Mouse (Mus musculus): ENCODE results near the gene Trmt13. TPM values are rescaled to one million over a fixed set of nuclear protein-coding genes. Genes with fewer than 3 reads are reported as not detected.
A peak's percentile ranks its signal among the peaks of the same experiment; 100 is the strongest.
"Not testable (repeated sequence)": the region's sequence is repeated elsewhere in the genome, so short reads cannot be mapped to it uniquely, and the experiment has no call there.

Gene Trmt13
- total RNA-seq, 4 experiments from 2014 or later, result 18.4 to 26.2 (median 20.4) TPM

DNA sequence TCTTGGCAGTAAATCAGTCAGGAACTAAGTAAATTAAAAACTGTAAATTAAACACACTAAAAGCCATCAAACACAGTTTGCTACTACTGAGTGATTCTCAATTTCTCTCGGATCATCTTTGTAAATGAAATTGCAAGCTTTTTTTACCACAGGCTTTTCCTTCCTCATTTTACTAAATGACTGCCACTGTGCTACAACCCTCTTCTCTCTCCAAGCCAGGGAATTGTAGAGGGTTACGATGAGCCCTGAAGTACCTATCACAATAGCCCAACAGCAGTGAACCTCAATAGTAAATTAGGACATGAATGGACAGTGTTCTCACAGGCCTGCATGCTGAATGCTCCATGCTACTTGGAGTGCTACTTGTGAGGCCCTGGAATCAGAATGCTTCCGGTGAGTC lies 19.7 kb upstream of the Trmt13 start:
- no peak for DNase-seq (ENCODE audit: low spot score in 2 of 2)

GRCm38 (mm10) chr3:116632971-116633370 lies 18.6 kb upstream of the Trmt13 start:
- DNase-seq (ENCODE audit: low spot score in 2 of 2), result no peak

GRCm38 (mm10) chr3:116631459-116631858 lies 17.1 kb upstream of the Trmt13 start:
- no peak for DNase-seq (ENCODE audit: low spot score in 2 of 2)

- no peak for DNase-seq (ENCODE audit: low spot score in 2 of 2)
Measured at GRCm38 (mm10) chr3:116622641-116623040, 8.3 kb upstream of the Trmt13 start.

DNA sequence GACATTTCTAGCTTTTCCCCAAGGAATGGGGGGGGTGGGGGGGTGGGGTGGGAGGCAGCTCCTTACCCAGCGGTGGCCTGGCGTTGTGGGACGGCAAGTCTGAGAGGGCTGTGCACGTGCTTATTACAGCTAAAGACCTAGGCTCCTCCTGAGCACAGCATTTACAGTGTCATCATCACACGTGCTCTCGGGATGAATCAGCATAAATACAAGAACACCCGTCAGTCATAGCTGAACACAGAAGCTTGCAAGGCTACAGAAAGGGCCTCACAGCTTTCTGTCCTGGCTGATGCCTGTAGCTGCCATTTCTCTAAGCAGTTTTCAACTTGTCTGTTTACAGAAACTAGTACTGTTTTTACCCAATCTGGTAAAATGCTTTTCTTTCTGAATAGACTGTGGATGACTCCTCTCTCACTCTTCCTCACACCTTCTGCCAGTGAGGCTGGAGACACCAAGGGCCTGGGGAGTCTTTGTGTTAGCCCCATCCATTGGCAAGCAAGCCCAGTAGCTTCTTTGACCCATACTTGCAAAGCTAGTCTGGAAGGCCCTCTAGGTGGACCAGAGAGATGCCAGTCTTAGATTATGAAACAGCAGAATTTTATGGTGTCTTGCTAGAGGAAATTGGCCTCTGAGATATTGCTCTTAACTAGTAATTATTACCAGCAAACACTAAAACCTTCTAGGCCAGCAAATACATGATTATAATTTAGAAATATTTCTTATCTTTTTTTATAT lies 6.4 kb upstream of the Trmt13 start:
- DNase-seq (ENCODE audit: low spot score in 2 of 2), result no peak

GRCm38 (mm10) chr3:116618855-116619254 lies 4.5 kb upstream of the Trmt13 start:
- no peak for DNase-seq (ENCODE audit: low spot score in 2 of 2)

DNA sequence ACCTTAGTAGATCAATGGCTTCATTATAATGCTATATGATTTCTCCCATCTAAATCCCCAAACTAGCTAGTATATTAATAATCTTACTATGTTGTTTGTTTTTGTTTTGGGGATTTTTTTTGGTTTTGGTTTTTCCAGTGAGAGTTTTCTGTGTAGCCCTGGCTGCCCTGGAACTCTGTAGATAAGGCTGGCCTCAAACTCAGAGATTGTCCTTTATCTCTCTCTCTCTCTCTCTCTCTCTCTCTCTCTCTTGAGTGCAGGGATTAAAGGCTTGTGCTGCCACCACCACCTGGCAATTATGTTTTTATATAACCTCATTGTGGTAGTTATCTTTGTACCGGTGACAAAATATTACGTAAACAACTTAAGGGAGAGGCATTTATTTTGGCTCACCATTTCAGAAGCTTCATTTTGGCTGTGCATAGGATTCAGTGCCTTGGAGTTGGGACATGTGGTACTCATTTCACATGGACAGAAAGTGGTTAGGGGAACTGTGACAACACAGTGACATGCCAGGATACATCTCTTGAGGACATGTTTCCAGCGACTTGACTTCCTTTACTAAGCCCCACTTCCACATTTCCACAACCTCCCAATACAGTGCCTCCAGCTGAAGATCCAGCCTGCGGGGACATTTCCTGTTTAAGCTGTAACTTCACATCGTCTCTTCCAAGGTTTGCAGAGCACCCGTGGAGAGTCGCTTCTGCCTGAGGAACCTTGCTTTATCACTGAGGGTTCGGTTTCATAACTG lies 1.1 kb upstream of the Trmt13 start:
- no peak for DNase-seq (ENCODE audit: low spot score in 2 of 2)

DNA sequence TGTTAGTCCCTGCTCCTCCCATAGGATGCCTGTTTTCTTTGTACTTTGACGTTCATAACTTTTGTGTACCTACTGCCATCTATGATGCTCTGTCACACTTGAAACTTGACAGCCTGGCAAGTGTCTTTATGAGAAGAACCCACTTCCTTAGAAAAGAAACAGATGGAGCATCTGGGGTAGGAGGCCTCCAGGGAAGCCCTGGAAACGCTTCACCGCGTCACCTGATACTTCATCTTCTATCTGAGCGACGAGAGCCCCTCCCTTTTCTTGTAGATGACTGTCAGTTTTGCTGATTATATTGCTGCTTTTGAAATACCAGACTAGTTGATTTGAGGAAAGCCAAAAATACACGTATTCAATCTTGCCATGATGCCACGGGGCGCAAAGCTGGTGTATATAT lies 9.8 kb downstream of the Trmt13 start:
- DNase-seq (ENCODE audit: low spot score in 2 of 2), result no peak

GRCm38 (mm10) chr3:116601781-116602180 lies 12.6 kb downstream of the Trmt13 start:
- DNase-seq (ENCODE audit: low spot score in 2 of 2), result no peak

- DNase-seq (ENCODE audit: low spot score in 2 of 2), result no peak
Measured at GRCm38 (mm10) chr3:116601005-116601404, 13.4 kb downstream of the Trmt13 start.

- DNase-seq (ENCODE audit: low spot score in 2 of 2), result no peak
Measured at GRCm38 (mm10) chr3:116599705-116600104, 14.7 kb downstream of the Trmt13 start.

DNA sequence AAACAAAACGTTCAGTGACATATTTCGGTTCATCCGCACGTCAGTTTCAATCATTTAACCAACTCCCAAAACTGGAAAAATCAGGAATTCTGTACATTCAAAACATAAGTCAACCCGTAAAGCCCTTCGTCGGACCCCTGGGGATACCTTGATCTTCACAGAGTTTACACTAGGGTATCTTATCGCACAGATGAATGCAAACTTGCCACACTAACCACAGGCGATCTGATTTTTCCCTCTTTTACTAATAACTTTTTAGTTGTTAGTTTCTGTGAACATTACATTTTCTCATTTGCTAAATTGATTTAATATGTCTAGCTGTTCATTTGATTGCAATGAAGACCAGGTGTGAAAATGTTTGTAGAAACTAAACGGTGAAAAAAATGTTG lies 18.8 kb downstream of the Trmt13 start:
- no peak for DNase-seq (ENCODE audit: low spot score in 2 of 2)

DNA sequence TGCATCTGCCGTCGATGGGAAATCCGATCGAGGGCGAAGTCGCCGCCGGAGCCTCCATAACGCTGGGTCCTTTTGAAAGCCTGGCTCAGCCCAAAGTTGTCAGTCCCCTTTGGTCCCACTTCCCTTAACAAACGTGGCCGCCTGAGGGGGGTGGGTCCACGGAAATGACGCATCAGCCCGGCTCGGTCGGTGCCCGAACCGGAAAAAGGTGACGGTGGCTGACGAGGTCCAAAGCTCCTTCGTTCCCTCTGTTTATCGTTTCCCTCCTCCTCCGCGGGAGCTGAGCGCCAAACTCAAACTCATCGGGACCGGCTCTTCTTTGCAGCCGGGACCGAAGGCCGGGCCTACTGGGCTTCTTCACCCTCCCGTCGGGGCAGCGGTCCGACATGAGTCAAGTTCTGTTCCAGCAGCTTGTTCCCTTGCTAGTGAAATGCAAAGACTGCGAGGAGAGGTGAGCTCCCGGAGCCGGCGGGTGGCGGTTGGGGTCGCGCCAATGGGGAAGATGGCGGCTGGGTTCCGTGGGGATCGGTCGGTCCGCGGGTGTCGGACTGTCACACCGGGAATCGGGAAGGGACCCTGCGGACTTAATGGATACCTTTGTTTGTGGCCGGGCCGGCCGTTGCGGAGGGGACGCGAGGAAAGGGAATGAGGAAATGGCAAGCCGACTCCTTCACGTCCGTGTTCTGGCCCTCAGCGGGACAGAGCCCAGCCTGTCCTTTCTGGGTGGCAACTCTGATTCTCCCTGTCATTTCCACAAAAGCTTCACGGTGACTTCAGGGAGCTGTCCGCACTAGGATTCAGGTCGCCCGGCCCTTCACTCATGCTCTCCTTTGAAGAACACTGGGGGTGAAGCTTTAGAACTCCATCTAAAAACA lies 19.4 kb downstream of the Trmt13 start, which contains the start of gene Sass6:
Gene Sass6 (plus strand): TSS at position 255 of the 875 bp plus-strand sequence.
- DNase-seq (ENCODE audit: low spot score in 2 of 2), result peak; percentile 95 to 98

GRCm38 (mm10) chr3:116594076-116594727 lies 20.2 kb downstream of the Trmt13 start:
- no peak for DNase-seq (ENCODE audit: low spot score in 2 of 2)

DNA sequence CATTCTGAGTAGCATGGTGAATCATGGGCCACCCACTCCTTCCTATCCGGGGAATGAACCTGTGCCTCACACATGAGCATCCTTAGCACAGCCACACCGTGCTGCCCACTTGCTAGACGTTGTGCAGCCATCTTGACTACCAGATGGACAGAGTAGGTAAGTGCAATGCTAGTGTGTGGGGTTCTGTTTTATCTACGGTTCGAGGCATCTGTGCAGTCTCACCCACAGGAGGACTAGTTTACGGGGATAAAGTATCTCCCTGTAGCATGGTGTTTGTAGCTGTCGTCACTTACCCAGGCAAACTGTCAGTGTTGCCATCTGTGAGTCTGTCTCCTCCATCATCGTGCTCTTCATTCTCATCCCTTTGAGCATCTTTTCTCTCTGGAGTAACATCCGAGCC lies 32.2 kb downstream of the Trmt13 start:
- peak; percentile 18 to 26 for DNase-seq (ENCODE audit: low spot score in 2 of 2)

- DNase-seq (ENCODE audit: low spot score in 2 of 2), result no peak
Measured at GRCm38 (mm10) chr3:116577286-116577685, 37.1 kb downstream of the Trmt13 start.

DNA sequence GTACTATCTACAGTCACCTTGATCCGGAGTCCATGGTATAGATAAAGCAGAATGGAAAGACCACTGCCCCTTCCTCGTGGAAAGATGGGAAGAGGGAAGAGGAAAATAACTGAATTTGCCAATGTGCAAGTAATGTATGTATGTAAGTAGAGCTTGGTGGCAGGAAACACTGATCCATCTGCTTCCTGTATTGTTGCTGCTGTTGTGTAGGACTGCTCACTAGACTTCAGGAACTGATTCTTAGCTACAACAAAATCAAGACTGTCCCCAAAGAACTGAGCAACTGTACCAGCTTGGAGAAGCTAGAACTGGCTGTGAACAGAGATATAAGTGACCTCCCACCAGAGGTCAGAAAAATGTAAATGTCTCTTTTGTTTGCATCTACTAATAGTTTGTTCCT lies 43.8 kb downstream of the Trmt13 start:
- no peak for DNase-seq (ENCODE audit: low spot score in 2 of 2)

- DNase-seq (ENCODE audit: low spot score in 2 of 2), result no peak
Measured at GRCm38 (mm10) chr3:116563095-116563492, 51.3 kb downstream of the Trmt13 start.

DNA sequence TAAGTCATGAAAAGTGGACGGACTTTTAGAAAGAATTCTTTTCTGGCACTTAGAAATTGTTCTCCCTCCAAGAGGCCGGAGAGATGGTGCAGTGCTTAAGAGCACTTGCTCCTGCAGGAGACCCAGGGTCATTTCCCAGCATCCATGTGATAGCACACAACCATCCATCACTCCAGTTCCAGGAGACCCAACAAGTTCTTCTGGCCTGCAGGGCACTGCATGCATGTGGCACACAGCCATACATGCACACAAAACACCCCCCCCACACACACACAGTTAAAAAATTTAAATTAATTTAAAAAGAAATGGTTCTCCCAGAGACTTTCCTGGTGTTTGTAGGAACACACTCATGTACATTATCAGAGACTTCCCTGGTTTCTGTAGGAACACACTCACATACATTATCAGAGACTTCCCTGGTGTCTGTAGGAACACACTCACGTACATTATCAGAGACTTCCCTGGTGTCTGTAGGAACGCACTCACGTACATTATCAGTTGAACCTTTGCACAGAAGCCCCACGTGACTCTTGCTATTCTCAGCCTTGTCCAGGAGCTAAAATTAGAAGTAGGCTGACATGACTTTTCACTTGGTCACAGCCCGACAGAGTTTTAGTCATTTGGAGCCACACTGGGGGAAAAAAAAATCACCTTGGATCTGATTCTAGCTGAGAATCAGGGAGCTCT lies 51.8 kb downstream of the Trmt13 start, which contains the start of gene Lrrc39:
Gene Lrrc39 (plus strand): TSS at position 566 of the 687 bp plus-strand sequence.
- no peak for DNase-seq (ENCODE audit: low spot score in 2 of 2)

DNA sequence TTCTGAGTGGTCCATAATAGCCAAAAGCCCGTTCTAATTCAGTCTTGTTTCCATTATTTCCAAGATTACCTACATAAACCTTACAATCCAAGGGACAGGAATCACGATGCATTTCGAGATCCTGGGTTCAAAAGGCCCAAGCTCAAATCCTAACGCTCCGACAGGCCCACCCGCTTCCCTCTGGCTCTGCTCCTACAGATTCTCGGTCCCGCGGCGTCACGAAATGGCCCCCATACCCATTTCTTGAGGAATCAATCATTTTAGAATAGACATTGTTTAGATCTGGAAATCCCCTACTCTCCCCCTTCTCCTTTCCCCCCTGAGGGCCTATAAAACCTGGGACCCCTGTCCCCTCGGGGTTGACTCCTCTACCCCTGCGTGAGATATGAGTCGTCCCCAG lies 53.1 kb downstream of the Trmt13 start:
- not testable (repeated sequence) for DNase-seq (ENCODE audit: low spot score in 2 of 2)

DNA sequence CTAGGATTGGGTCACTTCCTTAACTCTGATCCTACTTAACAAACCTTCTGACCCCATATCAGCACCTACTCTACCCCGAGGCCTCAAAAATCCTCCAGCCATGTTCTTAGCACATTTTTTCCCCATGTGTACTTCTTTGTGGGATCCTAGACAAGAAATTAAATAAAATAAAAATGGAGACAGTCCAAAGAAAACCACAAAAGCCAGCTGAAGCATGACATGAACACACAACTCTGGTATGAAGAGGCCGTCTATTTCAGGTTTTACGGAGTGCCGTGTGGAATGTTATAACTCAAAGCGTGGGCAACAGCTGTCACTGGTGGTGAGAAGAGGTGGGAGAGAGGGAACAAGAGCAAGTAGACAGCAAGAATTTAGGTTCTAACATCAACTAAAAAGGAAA lies 63.0 kb downstream of the Trmt13 start:
- no peak for DNase-seq (ENCODE audit: low spot score in 2 of 2)

Measured in layer of hippocampus, adult 8-10 months (tissue).